Mouse (Mus musculus) heart, adult 10 weeks (tissue): Measurements from ENCODE around the gene Zfp467. TPM values are rescaled to one million over a fixed set of nuclear protein-coding genes. Genes with fewer than 3 reads are reported as not detected.

Source experiments
- polyA plus RNA-seq: library from polyadenylated mRNA; stranded (reverse); fragments of 350-450 nt; fragmentation: Illumina TruSeq; extraction: RNeasy Lipid Tissue Mini Kit (QIAGEN cat#74804); gene quantifications from one replicate; pipeline ENCODE4 v1.2.3, GENCODE M21; 2014; ENCODE audit warnings: low read depth, low replicate concordance

The Zfp467 gene
- 9.5 TPM for polyA plus RNA-seq

GRCm38 (mm10) chr6:48445181-48446101, at the start of gene Zfp467:
Zfp467 (minus strand) TSS chr6:48445825.

DNA sequence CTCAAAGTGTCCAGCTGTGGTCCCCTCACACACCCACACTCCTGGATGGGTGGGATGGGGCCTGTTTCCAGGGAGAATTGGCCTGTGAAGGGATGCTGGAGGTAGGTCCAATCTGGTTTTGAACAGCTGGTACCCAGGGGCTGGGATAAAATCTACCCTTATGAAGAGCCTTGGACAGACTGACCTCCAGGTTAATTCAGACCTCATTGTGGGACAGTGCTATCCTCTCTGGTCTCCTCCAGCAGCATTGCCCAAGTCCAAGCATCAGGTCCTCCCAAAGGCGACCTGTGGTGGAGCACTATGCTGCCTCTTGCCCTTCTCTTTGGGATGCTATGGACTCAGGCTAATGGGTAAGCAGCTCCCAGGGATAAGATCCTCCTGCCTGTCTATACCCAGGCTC, 2.3 kb upstream of the Zfp467 start, which contains the start of gene Sspo:
TSS of gene Sspo (plus strand) at position 301 of the 400 bp plus-strand sequence.

DNA sequence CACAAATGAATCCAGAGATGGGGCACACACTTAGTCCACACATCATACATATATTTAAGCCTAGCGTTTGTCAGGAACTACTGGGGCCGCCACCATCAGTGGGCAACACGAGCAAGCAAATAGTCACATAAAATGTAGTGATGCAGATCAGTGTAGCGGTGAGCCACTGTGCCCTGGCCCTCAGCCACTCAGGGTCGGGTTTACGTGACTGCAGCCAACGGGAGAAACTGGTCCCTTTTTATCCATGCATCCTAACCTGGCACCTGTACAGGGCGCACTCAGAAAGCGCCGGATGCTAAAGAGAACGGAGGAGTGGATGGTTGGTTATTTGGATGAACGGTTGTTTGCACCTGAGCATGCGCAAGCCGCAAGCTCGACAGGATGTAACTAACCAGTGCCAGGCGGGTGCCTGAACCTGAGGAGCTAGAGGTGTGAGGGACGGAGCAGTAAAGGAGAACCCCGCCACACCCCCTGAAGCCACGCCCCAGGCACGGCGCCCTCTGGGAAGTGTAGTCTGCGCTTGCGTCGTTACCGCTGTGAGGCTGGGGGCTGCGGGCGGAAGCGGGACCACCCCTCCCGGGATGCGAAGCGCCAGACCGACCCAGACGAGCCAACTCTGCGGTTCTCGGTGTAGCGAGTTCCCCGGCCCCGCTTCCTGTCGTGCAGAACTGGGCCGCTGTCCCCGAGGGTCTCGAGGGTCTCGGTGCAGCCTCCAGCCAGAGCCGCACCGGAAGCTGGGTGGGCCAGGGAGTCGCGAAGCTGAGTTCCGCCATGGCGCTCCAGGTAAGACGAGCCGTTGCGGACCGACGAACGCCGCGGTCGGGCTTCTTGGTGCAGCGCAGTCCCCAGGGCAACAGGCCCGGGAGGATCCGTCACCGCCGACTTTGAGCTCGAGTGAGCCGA, 50.3 kb downstream of the Zfp467 start, which contains the start of gene Krba1:
TSS of gene Krba1 (plus strand) at position 482 of the 903 bp plus-strand sequence.

Other genes with a start within 250 kb of the Zfp467 start
- 24.1 TPM for gene Krba1, start 50.2 kb downstream of the Zfp467 start, polyA plus RNA-seq
- gene Sspo, start 2.4 kb upstream of the Zfp467 start, polyA plus RNA-seq, result 0.50 TPM
- 17.0 TPM for gene Atp6v0e2, start 91.8 kb upstream of the Zfp467 start, polyA plus RNA-seq
- gene Lrrc61, start 109.0 kb upstream of the Zfp467 start, polyA plus RNA-seq, result 15.5 TPM
- gene Rarres2, start 127.0 kb upstream of the Zfp467 start, polyA plus RNA-seq, result 115 TPM
- gene Gm45021, start 143.8 kb upstream of the Zfp467 start, polyA plus RNA-seq, result not detected
- 20.4 TPM for gene Repin1, start 148.1 kb upstream of the Zfp467 start, polyA plus RNA-seq
- gene Gm44965, start 148.1 kb upstream of the Zfp467 start, polyA plus RNA-seq, result not detected
- 8.5 TPM for gene Zfp775, start 156.2 kb upstream of the Zfp467 start, polyA plus RNA-seq
- 0.60 TPM for gene AI854703, start 180.9 kb upstream of the Zfp467 start, polyA plus RNA-seq
- 10.2 TPM for gene Gimap8, start 201.4 kb upstream of the Zfp467 start, polyA plus RNA-seq
- 6.1 TPM for gene Gimap9, start 230.3 kb upstream of the Zfp467 start, polyA plus RNA-seq
- gene Gimap4, start 238.7 kb upstream of the Zfp467 start, polyA plus RNA-seq, result 36.6 TPM